In genomic region chr10:42231100-42231541, GRCm38 (mm10) we compare ENCODE assay signal across 15 mouse cellular contexts. TPM values are rescaled to one million over a fixed set of nuclear protein-coding genes. Genes with fewer than 3 reads are reported as not detected.
DNase-seq lines count a peak whose midpoint lies in the region; ATAC-seq and TF ChIP-seq lines count a peak whose summit lies in the region.
"Had no signal": no experiment of that assay in that cellular context is flagged by ENCODE, and none has a peak within 500 bp of the region (broad histone marks: within the 10 kb centered on the region; RNA-seq: fewer than 3 reads in every experiment).

No protein-coding gene starts in this region.

- H3K9me3 ChIP-seq in kidney, embryonic 15.5 days (replicated peaks), result no peaks in the 10 kb centered on the region
- no peaks in the 10 kb centered on the region for H3K9me3 ChIP-seq in liver, postnatal 0 days (ENCODE audit: low read length)
- H3K9me3 ChIP-seq: embryonic facial prominence, embryonic 13.5 days; limb, embryonic 15.5 days had no signal

- H3K4me2 ChIP-seq in kidney, embryonic 15.5 days, result no peak overlapping the region
- H3K4me2 ChIP-seq in liver, postnatal 0 days (ENCODE audit: low read depth, low read length), result no peak overlapping the region
- H3K4me2 ChIP-seq: embryonic facial prominence, embryonic 13.5 days; limb, embryonic 15.5 days had no signal

- no peaks in the 10 kb centered on the region for H3K36me3 ChIP-seq in kidney, adult 2 months (ENCODE audit: control insufficient read depth, insufficient read depth, low read length)
- H3K36me3 ChIP-seq in kidney, embryonic 15.5 days, result peaks cover 7% of the 10 kb centered on the region; the same call in 1 of the 2 replicates
- peaks cover 7% of the 10 kb centered on the region for H3K36me3 ChIP-seq in liver, postnatal 0 days (replicated peaks; ENCODE audit: insufficient read depth, low read length)

- no peak for ATAC-seq in kidney, embryonic 15.5 days (replicated peaks; ENCODE audit: low FRiP score)
- peak; percentile 56 for ATAC-seq in liver, postnatal 0 days
- ATAC-seq: forebrain, embryonic 14.5 days had no signal

- peaks cover 64% of the 10 kb centered on the region for H3K4me1 ChIP-seq in kidney, adult 2 months (ENCODE audit: control insufficient read depth, insufficient read depth, low read length)
- H3K4me1 ChIP-seq in kidney, embryonic 15.5 days, result peaks cover 55% of the 10 kb centered on the region
- peaks cover 38% of the 10 kb centered on the region for H3K4me1 ChIP-seq in liver, postnatal 0 days (ENCODE audit: insufficient read depth)

- no peak overlapping the region for H3K4me3 ChIP-seq in kidney, adult 2 months (ENCODE audit: insufficient read depth, low read depth, low read length)
- no peak overlapping the region for H3K4me3 ChIP-seq in kidney, embryonic 15.5 days (replicated peaks)
- no peak overlapping the region for H3K4me3 ChIP-seq in liver, postnatal 0 days (ENCODE audit: low read depth, low read length)
- H3K4me3 ChIP-seq: embryonic facial prominence, embryonic 13.5 days; left cerebral cortex, adult 2 months; limb, embryonic 15.5 days had no signal

- peak; percentile 78 for DNase-seq in kidney, adult 2 months
- peak; percentile 36 for DNase-seq in MN1 (ENCODE audit: low spot score)
- DNase-seq in adrenal gland, postnatal 25 days, result peak; percentile 60
- DNase-seq in liver, postnatal 0 days, result no peak
- no peak for DNase-seq in heart, adult 8-10 months (ENCODE audit: low spot score)
- no peak for DNase-seq in cerebellum, adult 11-12 months
- DNase-seq in spleen, adult 18-20 months, result no peak
- DNase-seq: cerebellum, postnatal 36 days; heart, postnatal 4 days; thymus, adult 2 months had no signal

- H3K27me3 ChIP-seq in kidney, adult 2 months (replicated peaks; ENCODE audit: control insufficient read depth, insufficient read depth, low read length), result no peaks in the 10 kb centered on the region
- H3K27me3 ChIP-seq in kidney, embryonic 15.5 days, result no peaks in the 10 kb centered on the region
- no peaks in the 10 kb centered on the region for H3K27me3 ChIP-seq in liver, postnatal 0 days (ENCODE audit: insufficient read depth, low read length)
- H3K27me3 ChIP-seq: embryonic facial prominence, embryonic 13.5 days; limb, embryonic 15.5 days had no signal

- WGBS in kidney, adult 2 months, result 34% methylated on average over 3 of the region's 3 CpGs
- 71% methylated on average over 3 of the region's 3 CpGs for WGBS in kidney, embryonic 15.5 days
- 81% methylated on average over 3 of the region's 3 CpGs for WGBS in liver, postnatal 0 days (ENCODE audit: insufficient replicate concordance)

- H3K27ac ChIP-seq in kidney, adult 2 months (ENCODE audit: insufficient read depth, low read depth, low read length), result peak overlapping the region; percentile 1; the same call in 1 of the 2 replicates
- H3K27ac ChIP-seq in kidney, embryonic 15.5 days, result no peak overlapping the region
- peak overlapping the region; percentile 62 for H3K27ac ChIP-seq in liver, postnatal 0 days (ENCODE audit: low read depth)
- H3K27ac ChIP-seq: embryonic facial prominence, embryonic 13.5 days; left cerebral cortex, adult 2 months; limb, embryonic 15.5 days had no signal

- no peak for TF ChIP-seq CTCF in kidney, adult 2 months (conservative IDR thresholded peaks at IDR 0.05; ENCODE audit: insufficient read depth, insufficient read length, low read depth, low read length)
- no peak for TF ChIP-seq CTCF in liver, postnatal 0 days (IDR thresholded peaks at IDR 0.05; ENCODE audit: low read depth)

- no peak overlapping the region for H3K9ac ChIP-seq in kidney, embryonic 15.5 days
- H3K9ac ChIP-seq in liver, postnatal 0 days (replicated peaks), result no peak overlapping the region
- H3K9ac ChIP-seq: embryonic facial prominence, embryonic 13.5 days; limb, embryonic 15.5 days had no signal

- no peak for TF ChIP-seq EP300 in liver, postnatal 0 days (IDR thresholded peaks at IDR 0.05; ENCODE audit: low read depth)

- TF ChIP-seq POLR2A in kidney, adult 2 months (IDR thresholded peaks at IDR 0.05; ENCODE audit: low read depth, low read length), result no peak

RNA-seq across cellular contexts. Expression of gene Foxo3, which starts 45.4 kb away (rescaled TPM):
- 29.2 and 35.5 TPM in 2 replicates for polyA plus RNA-seq in kidney, adult 2 months (2012; rRNA removed)
- polyA plus RNA-seq in kidney, embryonic 15.5 days (2015; fragmentation: Nextera tagmentation; extraction: Ambion mirVana), result 6.1 and 7.0 TPM in 2 replicates
- 56.1 and 56.7 TPM in 2 replicates for total RNA-seq in adrenal gland, postnatal 25 days (2021)
- 8.4 and 9.4 TPM in 2 replicates for polyA plus RNA-seq in liver, postnatal 0 days (2015; fragmentation: Nextera tagmentation; extraction: Ambion mirVana)
- total RNA-seq in heart, adult 8-10 months (2022), result 10 to 100 TPM; 67.9 to 93.5 (median 80.4) TPM

Comparison
In these comparisons a context has a peak if more than half of its experiments do, and no peak if none do; other contexts are left out.
1. DNase-seq: peak in kidney, adult 2 months (single experiment), MN1 (single experiment) and adrenal gland, postnatal 25 days (single experiment); none in liver, postnatal 0 days (single experiment), heart, adult 8-10 months (single experiment), cerebellum, adult 11-12 months (single experiment) and spleen, adult 18-20 months (0 of 2).